ENCODE assay signal across 8 mouse cellular contexts in genomic region chr10:50593371-50593770, GRCm38 (mm10). TPM values are rescaled to one million over a fixed set of nuclear protein-coding genes. Genes with fewer than 3 reads are reported as not detected.
DNase-seq lines count a peak whose midpoint lies in the region; ATAC-seq and TF ChIP-seq lines count a peak whose summit lies in the region.

No protein-coding gene starts in this region.

- TF ChIP-seq POLR2A in heart, adult 2 months (IDR thresholded peaks at IDR 0.05; ENCODE audit: insufficient read depth, low read depth, low read length): no peak
- no peak for TF ChIP-seq POLR2A in embryonic fibroblast, embryonic 13.5 days (IDR thresholded peaks at IDR 0.05; ENCODE audit: low read depth, low read length)

- WGBS in heart, adult 2 months: 57% methylated on average over 12 of the region's 12 CpGs
- 44% methylated on average over 12 of the region's 12 CpGs for WGBS in liver, embryonic 13.5 days (ENCODE audit: insufficient replicate concordance)

- no peaks in the 10 kb centered on the region for H3K4me1 ChIP-seq in heart, adult 2 months (ENCODE audit: control insufficient read depth, insufficient read depth, low read length)
- no peaks in the 10 kb centered on the region for H3K4me1 ChIP-seq in embryonic fibroblast, embryonic 13.5 days (ENCODE audit: control insufficient read depth, insufficient read depth, low read length)
- H3K4me1 ChIP-seq in liver, embryonic 13.5 days (replicated peaks): peaks cover 39% of the 10 kb centered on the region

- H3K36me3 ChIP-seq in heart, adult 2 months (ENCODE audit: control insufficient read depth, insufficient read depth, low read length): no peaks in the 10 kb centered on the region
- no peaks in the 10 kb centered on the region for H3K36me3 ChIP-seq in liver, embryonic 13.5 days

- no peaks in the 10 kb centered on the region for H3K79me2 ChIP-seq in heart, adult 2 months (replicated peaks; ENCODE audit: control insufficient read depth, insufficient read depth, low read length)

- no peak for ATAC-seq in liver, embryonic 13.5 days (ENCODE audit: low read depth)

- intact Hi-C loops in heart, adult 2 months (cut with DNase I): no loop called here
- intact Hi-C loops in heart, postnatal 36 days (cut with DNase I): loop anchor here (5.0 kb wide), 1 partner anchor 304 kb away; no protein-coding TSS in a partner anchor

- H3K9me3 ChIP-seq in liver, embryonic 13.5 days (replicated peaks): no peaks in the 10 kb centered on the region

- H3K4me2 ChIP-seq in liver, embryonic 13.5 days: peak overlapping the region; percentile 74

- no peak for DNase-seq in heart, adult 2 months
- DNase-seq in heart, postnatal 36 days: no peak
- DNase-seq in A20 (ENCODE audit: low read depth, low spot score): peak; percentile 73
- DNase-seq in liver, embryonic 13.5 days: no peak
- no peak for DNase-seq in urinary bladder, postnatal 10 days (ENCODE audit: low spot score)
- DNase-seq in adrenal gland, adult 8-10 months: no peak
- DNase-seq in frontal cortex, adult 2 months (ENCODE audit: extremely low spot score in 1 of 2, low spot score in 1 of 2): no peak

- no peak for TF ChIP-seq EP300 in heart, adult 2 months (IDR thresholded peaks at IDR 0.05; ENCODE audit: insufficient read depth, low read depth, low read length)

- TF ChIP-seq CTCF in heart, adult 2 months (IDR thresholded peaks at IDR 0.05): no peak
- TF ChIP-seq CTCF in embryonic fibroblast, embryonic 13.5 days (IDR thresholded peaks at IDR 0.05; ENCODE audit: borderline replicate concordance, insufficient read depth, low read length): no peak

- H3K27ac ChIP-seq in heart, adult 2 months: peak overlapping the region; percentile 96
- H3K27ac ChIP-seq in embryonic fibroblast, embryonic 13.5 days (ENCODE audit: insufficient read depth, low read length): no peak overlapping the region
- peak overlapping the region; percentile 88 for H3K27ac ChIP-seq in liver, embryonic 13.5 days

- no peaks in the 10 kb centered on the region for H3K27me3 ChIP-seq in heart, adult 2 months (ENCODE audit: control insufficient read depth, insufficient read depth, low read length)
- no peaks in the 10 kb centered on the region for H3K27me3 ChIP-seq in liver, embryonic 13.5 days

- peak overlapping the region; percentile 93 for H3K4me3 ChIP-seq in heart, adult 2 months
- H3K4me3 ChIP-seq in embryonic fibroblast, embryonic 13.5 days (ENCODE audit: insufficient read depth, low read length): peak overlapping the region; percentile 74
- peak overlapping the region; percentile 86 for H3K4me3 ChIP-seq in liver, embryonic 13.5 days (replicated peaks)

- H3K9ac ChIP-seq in heart, adult 2 months (ENCODE audit: low read depth, low read length): no peak overlapping the region
- H3K9ac ChIP-seq in liver, embryonic 13.5 days: peak overlapping the region; percentile 83

RNA-seq across cellular contexts. Expression of gene Ascc3, which starts 0.9 kb away (rescaled TPM):
- total RNA-seq in heart, adult 2 months (2021): 10 to 100 TPM; 11.0 to 12.1 TPM
- 5.9 and 11.9 TPM in 2 replicates for polyA plus RNA-seq in heart, adult 2 months (2012; rRNA removed)
- total RNA-seq in heart, postnatal 36 days (2021): 10 to 100 TPM; 12.5 TPM
- 57.2 and 61.1 TPM in 2 replicates for polyA plus RNA-seq in embryonic fibroblast, embryonic 13.5 days (2011; ENCODE audit: insufficient read length, low read depth, missing spikeins)
- 11.4 and 15.1 TPM in 2 replicates for polyA plus RNA-seq in liver, embryonic 13.5 days (2015; fragmentation: Nextera tagmentation; extraction: Ambion mirVana)
- 10 to 100 TPM; 30.5 to 44.6 (median 35.9) TPM for total RNA-seq in adrenal gland, adult 8-10 months (2022)
- 14.2 and 15.9 TPM in 2 replicates for polyA plus RNA-seq in frontal cortex, adult 2 months (2012; rRNA removed)
